Mouse (Mus musculus) testis, adult 2 months (tissue): ENCODE results near the gene Syt10. TPM values are rescaled to one million over a fixed set of nuclear protein-coding genes. Genes with fewer than 3 reads are reported as not detected.
"Not testable (repeated sequence)": the region's sequence is repeated elsewhere in the genome, so short reads cannot be mapped to it uniquely, and the experiment has no call there.

Experiments
- H3K27ac ChIP-seq: fragments of 200-500 bp; 2 replicates; pipeline ENCODE4 v1.5.1; 2012; ENCODE audit warnings: low read depth, low read length; ENCODE audit not compliant: control insufficient read depth, insufficient read depth
- H3K27me3 ChIP-seq: fragments of 200-500 bp; 2 replicates; pipeline ENCODE4 v1.6.1; 2012; ENCODE audit warnings: mild to moderate bottlenecking, low read length, moderate library complexity; ENCODE audit not compliant: control insufficient read depth, insufficient read depth
- H3K36me3 ChIP-seq: fragments of 200-500 bp; 2 replicates; pipeline ENCODE4 v1.6.1; 2012; ENCODE audit warnings: mild to moderate bottlenecking, low read length; ENCODE audit not compliant: control insufficient read depth, insufficient read depth
- H3K4me1 ChIP-seq: fragments of 200-500 bp; 2 replicates; pipeline ENCODE4 v1.6.1; 2012; ENCODE audit warnings: low read length; ENCODE audit not compliant: control insufficient read depth, insufficient read depth
- H3K4me3 ChIP-seq: fragments of 200-500 bp; 2 replicates; pipeline ENCODE4 v1.5.1; 2012; ENCODE audit warnings: low read depth, mild to moderate bottlenecking, low read length, moderate library complexity, mixed read lengths; ENCODE audit not compliant: control insufficient read depth
- CTCF ChIP-seq: fragments of 200-500 bp; IDR thresholded peaks from 2 replicates; pipeline ENCODE4 v1.5.1; 2012; ENCODE audit warnings: low read depth, mild to moderate bottlenecking, inconsistent platforms, low read length, moderate library complexity; ENCODE audit not compliant: control insufficient read depth, insufficient read depth, insufficient replicate concordance
- POLR2A ChIP-seq: fragments of 200-500 bp; IDR thresholded peaks from 2 replicates; pipeline ENCODE4 v1.6.1; 2012; ENCODE audit warnings: low read depth, mild to moderate bottlenecking, inconsistent platforms, low read length, moderate library complexity; ENCODE audit not compliant: control insufficient read depth
- polyA plus RNA-seq: library from polyadenylated mRNA; depleted of rRNA; stranded (reverse); fragments of >200 nt; gene quantifications from 2 replicates; pipeline ENCODE4 v1.2.3, GENCODE M21; 2012; rRNA removed

Gene Syt10
- polyA plus RNA-seq, result 0.22 and 0.24 TPM in 2 replicates

DNA sequence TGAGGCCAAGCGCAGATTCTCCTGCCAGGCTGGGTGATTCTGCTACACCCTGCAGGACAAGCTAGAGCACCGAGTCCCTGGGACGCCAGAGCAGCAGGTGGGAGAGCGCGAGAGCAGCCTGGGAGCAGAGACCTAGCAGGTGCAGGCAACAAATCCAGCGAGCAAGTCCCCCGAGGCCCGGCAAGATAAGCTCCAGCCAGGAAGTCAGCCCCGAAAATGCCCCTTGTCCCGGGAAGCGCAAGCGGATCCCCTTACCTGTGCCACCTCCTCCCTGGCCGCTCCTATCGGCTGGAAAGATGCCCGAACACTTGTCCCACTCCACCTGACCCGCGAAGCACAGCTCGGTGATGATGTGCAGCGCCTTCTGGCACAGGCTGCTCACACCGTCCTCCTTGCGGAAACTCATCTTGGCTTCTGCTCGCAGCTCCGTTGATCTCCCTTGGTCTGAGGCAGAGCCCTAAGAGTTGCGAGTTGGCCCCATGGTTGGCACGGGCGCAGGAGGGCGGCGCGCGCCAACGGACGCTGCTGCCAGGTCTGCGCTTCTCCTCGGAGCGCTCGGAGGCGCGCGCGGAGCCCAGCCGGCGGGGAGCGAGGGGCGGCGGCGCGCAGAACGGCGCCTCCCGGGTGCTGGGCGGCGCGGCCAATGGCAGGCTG, at the start of gene Syt10:
TSS of gene Syt10 (minus strand) at position 497 of the 654 bp plus-strand sequence.
- Histone ChIP-seq H3K4me3 (peak within 1 kb of the TSS; percentile 67), H3K27me3 (no peaks in the 10 kb centered on the region), H3K4me1 (peaks cover 6% of the 10 kb centered on the region), H3K27ac (no peak within 1 kb of the TSS), H3K36me3 (no peaks in the 10 kb centered on the region)
- TF ChIP-seq POLR2A (no peak), CTCF (no peak)

- TF ChIP-seq POLR2A (no peak), CTCF (no peak)
- Histone ChIP-seq H3K36me3 (no peaks in the 10 kb centered on the region), H3K27me3 (no peaks in the 10 kb centered on the region), H3K4me3 (no peak overlapping the region), H3K27ac (no peak overlapping the region), H3K4me1 (no peaks in the 10 kb centered on the region)
These were observed 42.1 kb upstream of the Syt10 start for GRCm38 (mm10) chr15:89883799-89884198.

DNA sequence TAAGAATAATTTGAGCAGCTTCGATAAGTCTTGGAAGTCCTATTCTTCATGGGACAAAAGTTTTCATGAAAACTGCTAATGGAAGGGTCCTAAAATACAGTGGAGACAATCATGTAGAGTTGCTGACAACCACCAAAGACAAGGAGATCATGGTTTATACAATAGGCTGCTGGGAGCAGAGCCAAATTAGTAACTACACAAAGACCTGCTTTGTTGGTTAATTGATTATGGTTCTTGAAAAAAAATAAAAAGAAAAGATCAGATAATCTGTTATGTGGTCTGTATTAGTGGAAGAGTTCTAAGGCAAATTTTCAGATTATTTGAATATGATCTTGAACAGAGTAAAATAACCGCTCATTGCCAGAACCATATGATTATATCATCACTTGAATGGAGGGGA, 37.3 kb upstream of the Syt10 start:
- no peak for TF ChIP-seq CTCF
- no peak for TF ChIP-seq POLR2A
- Histone ChIP-seq H3K27me3 (no peaks in the 10 kb centered on the region), H3K4me1 (no peaks in the 10 kb centered on the region), H3K4me3 (no peak overlapping the region), H3K36me3 (no peaks in the 10 kb centered on the region), H3K27ac (no peak overlapping the region)

DNA sequence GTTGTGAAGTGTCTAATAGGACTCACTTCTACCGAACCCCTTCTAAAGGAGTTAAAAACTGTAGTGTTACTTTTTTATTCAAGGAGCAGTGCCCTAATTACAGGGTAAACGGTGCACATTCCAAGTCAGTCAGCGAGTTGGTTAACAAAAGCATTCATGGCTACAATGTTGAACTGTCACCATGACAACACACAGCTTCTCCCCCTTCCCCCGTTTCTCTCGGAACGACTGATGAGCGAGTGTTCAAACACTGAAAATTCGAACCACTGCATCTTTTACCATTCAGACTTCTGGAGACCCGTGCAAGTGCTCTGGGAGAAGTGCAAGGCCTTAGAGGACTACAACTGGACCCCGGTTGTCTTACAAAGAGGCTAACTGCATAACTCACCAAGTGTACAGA, 25.6 kb downstream of the Syt10 start:
- Histone ChIP-seq H3K27me3 (no peaks in the 10 kb centered on the region), H3K4me1 (no peaks in the 10 kb centered on the region), H3K36me3 (no peaks in the 10 kb centered on the region), H3K27ac (no peak overlapping the region), H3K4me3 (no peak overlapping the region)
- TF ChIP-seq POLR2A (no peak), CTCF (no peak)

GRCm38 (mm10) chr15:89804478-89804877, 37.2 kb downstream of the Syt10 start:
- H3K4me1 ChIP-seq, result no peaks in the 10 kb centered on the region
- H3K27ac ChIP-seq, result no peak overlapping the region
- TF ChIP-seq POLR2A (no peak), CTCF (no peak)
- no peaks in the 10 kb centered on the region for H3K27me3 ChIP-seq
- no peak overlapping the region for H3K4me3 ChIP-seq
- no peaks in the 10 kb centered on the region for H3K36me3 ChIP-seq

GRCm38 (mm10) chr15:89779928-89780327, 61.7 kb downstream of the Syt10 start:
- Histone ChIP-seq H3K27me3 (no peaks in the 10 kb centered on the region), H3K27ac (no peak overlapping the region), H3K36me3 (no peaks in the 10 kb centered on the region), H3K4me1 (no peaks in the 10 kb centered on the region; the same call in 1 of the 2 replicates), H3K4me3 (no peak overlapping the region)
- TF ChIP-seq CTCF (no peak), POLR2A (no peak)

DNA sequence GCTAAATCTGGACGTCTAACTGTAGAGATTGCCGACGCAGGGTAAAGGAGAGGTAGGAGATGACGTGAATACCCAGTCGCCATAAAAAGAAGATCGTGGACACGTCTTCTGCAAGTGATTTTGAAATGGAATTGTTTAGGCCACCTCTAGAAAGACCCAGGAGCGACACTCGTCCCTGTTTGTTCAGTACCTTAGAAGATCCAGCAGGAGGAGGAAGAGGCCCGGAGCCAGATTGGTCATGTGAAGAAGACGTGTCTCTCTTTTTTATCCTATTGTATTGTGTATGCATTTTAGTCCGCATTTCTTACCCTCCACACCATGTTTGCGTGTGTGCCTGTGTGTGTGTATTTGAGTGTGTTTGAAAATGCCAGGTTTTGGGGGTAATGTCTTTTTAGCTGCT, 75.6 kb downstream of the Syt10 start:
- Histone ChIP-seq H3K27ac (peak overlapping the region; percentile 77), H3K4me3 (peak overlapping the region; percentile 85)
- H3K36me3 ChIP-seq, H3K4me1 ChIP-seq, H3K27me3 ChIP-seq: not testable (repeated sequence)

DNA sequence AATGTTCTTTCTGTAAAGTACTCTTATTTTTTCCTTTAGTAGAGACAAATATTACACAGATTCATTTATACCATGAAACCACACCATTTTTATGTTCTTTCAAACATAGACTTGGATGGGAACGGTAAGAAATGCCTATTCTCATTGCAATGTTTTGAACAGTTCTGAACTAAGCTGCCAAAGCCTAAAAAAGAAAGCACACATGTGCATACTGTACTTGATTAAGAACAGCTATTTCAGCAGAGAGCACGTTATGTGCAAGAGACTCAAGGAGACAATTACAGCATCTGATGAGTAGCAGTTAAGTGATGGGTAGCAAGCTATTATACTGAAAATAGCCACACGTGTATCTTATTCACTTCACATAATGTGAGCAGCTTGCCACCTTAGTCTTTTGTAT, 108.0 kb downstream of the Syt10 start:
- Histone ChIP-seq H3K27me3 (no peaks in the 10 kb centered on the region), H3K36me3 (no peaks in the 10 kb centered on the region), H3K4me1 (no peaks in the 10 kb centered on the region; the same call in 1 of the 2 replicates), H3K27ac (no peak overlapping the region), H3K4me3 (no peak overlapping the region)
- TF ChIP-seq POLR2A (no peak), CTCF (no peak)

Other genes starting within 250 kb of the Syt10 start
- gene Rabl2, start 249.9 kb downstream of the Syt10 start, polyA plus RNA-seq, result 91.2 and 108 TPM in 2 replicates